In genomic region chr11:55428186-55429012, GRCm38 (mm10) we compare ENCODE assay signal across 8 mouse cellular contexts. TPM values are rescaled to one million over a fixed set of nuclear protein-coding genes. Genes with fewer than 3 reads are reported as not detected.
DNase-seq lines count a peak whose midpoint lies in the region; ATAC-seq and TF ChIP-seq lines count a peak whose summit lies in the region.

No protein-coding gene starts in this region.

- no peak overlapping the region for H3K4me3 ChIP-seq in embryonic facial prominence, embryonic 12.5 days
- H3K4me3 ChIP-seq in heart, embryonic 11.5 days (ENCODE audit: low read depth, low read length) = no peak overlapping the region
- H3K4me3 ChIP-seq in kidney, embryonic 15.5 days (replicated peaks) = no peak overlapping the region
- no peak overlapping the region for H3K4me3 ChIP-seq in stomach, embryonic 16.5 days (replicated peaks; ENCODE audit: low read length)
- H3K4me3 ChIP-seq in left cerebral cortex, adult 2 months = no peak overlapping the region

- H3K4me2 ChIP-seq in embryonic facial prominence, embryonic 12.5 days (replicated peaks) = peak overlapping the region; percentile 21
- peak overlapping the region; percentile 10 for H3K4me2 ChIP-seq in heart, embryonic 11.5 days
- H3K4me2 ChIP-seq in kidney, embryonic 15.5 days = peak overlapping the region; percentile 21; the same call in 1 of the 2 replicates
- 0 out of 2 replicates have a peak overlapping the region, but pooled peaks have one; percentile 22 for H3K4me2 ChIP-seq in stomach, embryonic 16.5 days (ENCODE audit: low read depth, low read length)

- no peaks in the 10 kb centered on the region for H3K27me3 ChIP-seq in embryonic facial prominence, embryonic 12.5 days
- no peaks in the 10 kb centered on the region for H3K27me3 ChIP-seq in heart, embryonic 11.5 days (ENCODE audit: control insufficient read depth, insufficient read depth, low read length)
- H3K27me3 ChIP-seq in kidney, embryonic 15.5 days = no peaks in the 10 kb centered on the region
- H3K27me3 ChIP-seq in stomach, embryonic 16.5 days (ENCODE audit: control insufficient read depth, insufficient read depth, low read length) = no peaks in the 10 kb centered on the region

- 30% methylated on average over 16 of the region's 16 CpGs for WGBS in embryonic facial prominence, embryonic 12.5 days
- 24% methylated on average over 16 of the region's 16 CpGs for WGBS in heart, embryonic 11.5 days (ENCODE audit: insufficient replicate concordance)
- 29% methylated on average over 16 of the region's 16 CpGs for WGBS in kidney, embryonic 15.5 days
- WGBS in stomach, embryonic 16.5 days = 20% methylated on average over 16 of the region's 16 CpGs

- intact Hi-C loops in left cerebral cortex, adult 2 months (cut with DNase I) = no loop called here

- no peak for TF ChIP-seq CTCF in left cerebral cortex, adult 2 months (IDR thresholded peaks at IDR 0.05)

- peak overlapping the region; percentile 25; the same call in 1 of the 2 replicates for H3K9ac ChIP-seq in embryonic facial prominence, embryonic 12.5 days
- H3K9ac ChIP-seq in heart, embryonic 11.5 days (ENCODE audit: low read depth, low read length) = peak overlapping the region; percentile 56
- peak overlapping the region; percentile 18; the same call in 1 of the 2 replicates for H3K9ac ChIP-seq in kidney, embryonic 15.5 days
- H3K9ac ChIP-seq in stomach, embryonic 16.5 days (ENCODE audit: low read length) = peak overlapping the region; percentile 64

- peak overlapping the region; percentile 95 for H3K27ac ChIP-seq in embryonic facial prominence, embryonic 12.5 days
- H3K27ac ChIP-seq in heart, embryonic 11.5 days (ENCODE audit: low read depth, low read length) = peak overlapping the region; percentile 92
- H3K27ac ChIP-seq in kidney, embryonic 15.5 days = peak overlapping the region; percentile 96
- H3K27ac ChIP-seq in stomach, embryonic 16.5 days (ENCODE audit: low read length) = peak overlapping the region; percentile 98
- H3K27ac ChIP-seq in left cerebral cortex, adult 2 months = no peak overlapping the region

- H3K4me1 ChIP-seq in embryonic facial prominence, embryonic 12.5 days = peaks cover 41% of the 10 kb centered on the region
- H3K4me1 ChIP-seq in heart, embryonic 11.5 days (ENCODE audit: control insufficient read depth, insufficient read depth, low read length) = peaks cover 36% of the 10 kb centered on the region
- H3K4me1 ChIP-seq in kidney, embryonic 15.5 days = peaks cover 50% of the 10 kb centered on the region
- H3K4me1 ChIP-seq in stomach, embryonic 16.5 days (ENCODE audit: control insufficient read depth, insufficient read depth, low read length) = peaks cover 26% of the 10 kb centered on the region

- no peaks in the 10 kb centered on the region for H3K36me3 ChIP-seq in embryonic facial prominence, embryonic 12.5 days
- H3K36me3 ChIP-seq in heart, embryonic 11.5 days (ENCODE audit: control insufficient read depth, insufficient read depth, low read length) = no peaks in the 10 kb centered on the region
- no peaks in the 10 kb centered on the region for H3K36me3 ChIP-seq in kidney, embryonic 15.5 days
- no peaks in the 10 kb centered on the region for H3K36me3 ChIP-seq in stomach, embryonic 16.5 days (ENCODE audit: control insufficient read depth, insufficient read depth, low read length)

- peak; percentile 57 for DNase-seq in cerebellum, adult 11 months
- peak; percentile 89 for DNase-seq in lung, postnatal 14 days
- DNase-seq in left cerebral cortex, adult 2 months (ENCODE audit: extremely low spot score in 1 of 2, low spot score in 2 of 2) = no peak

- ATAC-seq in cerebellum, adult (ENCODE audit: insufficient number of reproducible peaks, low FRiP score, low TSS enrichment) = no peak
- peak; percentile 91 for ATAC-seq in embryonic facial prominence, embryonic 12.5 days (ENCODE audit: insufficient number of reproducible peaks, insufficient read depth, low FRiP score, low TSS enrichment)
- peak; percentile 79 for ATAC-seq in heart, embryonic 11.5 days (replicated peaks; ENCODE audit: insufficient number of reproducible peaks, low FRiP score, low TSS enrichment)
- ATAC-seq in kidney, embryonic 15.5 days (replicated peaks; ENCODE audit: low FRiP score) = peak; percentile 92
- peak; percentile 95 for ATAC-seq in stomach, embryonic 16.5 days (ENCODE audit: insufficient read depth, low FRiP score)

- no peaks in the 10 kb centered on the region for H3K9me3 ChIP-seq in embryonic facial prominence, embryonic 12.5 days
- no peaks in the 10 kb centered on the region for H3K9me3 ChIP-seq in heart, embryonic 11.5 days (replicated peaks; ENCODE audit: control insufficient read depth, low read length)
- H3K9me3 ChIP-seq in kidney, embryonic 15.5 days (replicated peaks) = no peaks in the 10 kb centered on the region
- no peaks in the 10 kb centered on the region for H3K9me3 ChIP-seq in stomach, embryonic 16.5 days (replicated peaks; ENCODE audit: control insufficient read depth, low read length)

RNA-seq across cellular contexts. Expression of gene Sparc, which starts 5.4 kb away (rescaled TPM):
- 772 and 814 TPM in 2 replicates for polyA plus RNA-seq in embryonic facial prominence, embryonic 12.5 days (2016; fragmentation: Nextera tagmentation; extraction: Ambion mirVana)
- polyA plus RNA-seq in heart, embryonic 11.5 days (2014; fragmentation: Nextera tagmentation; extraction: Ambion mirVana) = 1,182 and 1,259 TPM in 2 replicates
- polyA plus RNA-seq in kidney, embryonic 15.5 days (2015; fragmentation: Nextera tagmentation; extraction: Ambion mirVana) = 1,364 and 1,510 TPM in 2 replicates
- 2,158 and 2,387 TPM in 2 replicates for polyA plus RNA-seq in stomach, embryonic 16.5 days (2015; fragmentation: Nextera tagmentation; extraction: Ambion mirVana)
- total RNA-seq in left cerebral cortex, adult 2 months (2021) = 100 to 1,000 TPM; 177 to 202 TPM

RNA-seq across cellular contexts. Expression of gene Atox1, which starts 32.6 kb away (rescaled TPM):
- 297 and 344 TPM in 2 replicates for polyA plus RNA-seq in embryonic facial prominence, embryonic 12.5 days (2016; fragmentation: Nextera tagmentation; extraction: Ambion mirVana)
- 273 and 292 TPM in 2 replicates for polyA plus RNA-seq in heart, embryonic 11.5 days (2014; fragmentation: Nextera tagmentation; extraction: Ambion mirVana)
- 402 and 413 TPM in 2 replicates for polyA plus RNA-seq in kidney, embryonic 15.5 days (2015; fragmentation: Nextera tagmentation; extraction: Ambion mirVana)
- polyA plus RNA-seq in stomach, embryonic 16.5 days (2015; fragmentation: Nextera tagmentation; extraction: Ambion mirVana) = 421 and 424 TPM in 2 replicates
- 10 to 100 TPM; 87.0 to 97.9 TPM for total RNA-seq in left cerebral cortex, adult 2 months (2021)

RNA-seq across cellular contexts. Expression of gene G3bp1, which starts 41.1 kb away (rescaled TPM):
- 237 TPM in 2 replicates for polyA plus RNA-seq in embryonic facial prominence, embryonic 12.5 days (2016; fragmentation: Nextera tagmentation; extraction: Ambion mirVana)
- 125 and 133 TPM in 2 replicates for polyA plus RNA-seq in heart, embryonic 11.5 days (2014; fragmentation: Nextera tagmentation; extraction: Ambion mirVana)
- polyA plus RNA-seq in kidney, embryonic 15.5 days (2015; fragmentation: Nextera tagmentation; extraction: Ambion mirVana) = 199 and 203 TPM in 2 replicates
- 130 and 142 TPM in 2 replicates for polyA plus RNA-seq in stomach, embryonic 16.5 days (2015; fragmentation: Nextera tagmentation; extraction: Ambion mirVana)
- total RNA-seq in left cerebral cortex, adult 2 months (2021) = 10 to 100 TPM; 34.8 to 35.0 TPM

Comparison
In these comparisons a context has a peak if more than half of its experiments do, and no peak if none do; other contexts are left out.
1. DNase-seq: peak in cerebellum, adult 11 months (single experiment) and lung, postnatal 14 days (single experiment); none in left cerebral cortex, adult 2 months (0 of 2).
2. Peak in every context shown above with its lines, with median percentiles within 50 percentile points of each other: H3K4me2 ChIP-seq and H3K9ac ChIP-seq.